Mouse (Mus musculus): ENCODE data around the gene Babam2. TPM values are rescaled to one million over a fixed set of nuclear protein-coding genes. Genes with fewer than 3 reads are reported as not detected.

Babam2 gene
- total RNA-seq, 2 experiments from 2014 or later, result 55.8 to 84.3 TPM

DNA sequence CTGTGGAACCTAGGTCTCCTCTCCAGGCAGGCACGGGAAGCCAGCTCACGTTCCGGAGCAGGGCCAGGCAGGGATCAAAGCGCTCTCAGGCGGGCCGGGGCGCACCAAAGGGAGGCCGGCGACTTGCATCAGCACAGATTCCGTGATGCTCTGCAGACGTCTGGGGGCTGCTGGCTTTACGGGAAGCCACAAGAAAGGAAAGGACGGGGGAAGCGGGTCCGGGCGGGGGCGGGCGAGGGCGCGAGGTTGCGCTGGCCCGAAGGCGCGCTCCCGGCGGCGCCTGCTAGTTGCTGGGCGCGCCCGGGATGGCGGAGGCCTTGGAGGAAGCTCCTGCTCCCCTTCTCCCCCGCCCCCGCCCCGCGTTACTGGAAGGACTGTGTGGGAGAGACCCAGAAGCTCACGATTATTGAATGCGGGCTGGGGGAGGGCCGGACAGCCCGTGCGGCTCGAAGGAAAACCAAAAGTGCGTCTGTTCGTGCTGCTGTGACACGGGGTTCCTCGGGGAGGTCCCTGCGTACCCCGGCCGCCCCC, 435.6 kb downstream of the Babam2 start:
- peak; percentile 82 for DNase-seq

DNA sequence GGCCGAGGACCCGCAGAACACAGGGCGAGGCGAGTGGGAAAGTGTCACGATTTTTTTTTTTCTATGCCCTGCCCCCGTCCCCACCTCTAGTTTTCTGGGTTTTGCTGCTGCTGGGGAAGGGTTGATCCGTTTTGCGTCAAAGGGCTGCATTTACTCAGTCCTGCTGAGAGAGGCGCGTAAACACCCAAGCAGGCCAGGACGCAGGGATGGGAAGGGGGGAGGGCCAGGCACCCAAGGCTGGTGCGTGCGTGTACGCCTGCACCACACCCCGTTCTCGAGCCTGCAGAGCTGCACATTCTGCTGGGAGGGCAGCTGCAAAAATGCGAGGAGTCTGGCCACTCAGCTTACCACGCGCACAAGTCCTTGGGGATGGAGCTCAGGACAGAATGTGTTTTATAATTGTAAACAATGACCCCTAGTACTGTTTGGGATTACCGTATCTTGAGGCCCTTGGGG, 436.1 kb downstream of the Babam2 start:
- peak; percentile 90 for DNase-seq

GRCm38 (mm10) chr5:32134051-32134732, 436.7 kb downstream of the Babam2 start:
- DNase-seq, result no peak

Small RNA genes lying within 50 kb of the gene (microRNA-seq; reads per million reads assigned to microRNA genes)
- gene Mir3473e, result not detected

Other genes with a start within 250 kb of the Babam2 start
- gene Zfp512, start 245.3 kb upstream of the Babam2 start, total RNA-seq (2021), result 10 to 100 TPM; 17.8 to 26.0 TPM
- under 1 TPM; 0.24 to 0.58 TPM for gene 4930548H24Rik, start 211.9 kb upstream of the Babam2 start, total RNA-seq (2021)
- 10 to 100 TPM; 22.9 to 23.3 TPM for gene Gpn1, start 202.9 kb upstream of the Babam2 start, total RNA-seq (2021)
- gene Slc4a1ap, start 170.7 kb upstream of the Babam2 start, total RNA-seq (2021), result 10 to 100 TPM; 27.9 to 28.5 TPM
- gene Supt7l, start 169.9 kb upstream of the Babam2 start, total RNA-seq (2021), result 10 to 100 TPM; 16.0 to 20.9 TPM
- 100 to 1,000 TPM; 282 to 285 TPM for gene Mrpl33, start 100.7 kb upstream of the Babam2 start, total RNA-seq (2021)
- 10 to 100 TPM in 1 of 2 experiments, 1 to 10 TPM in 1; 9.6 to 13.4 TPM for gene Rbks, start 57 bp upstream of the Babam2 start, total RNA-seq (2021)